Mouse (Mus musculus) C2C12 (cell line): ENCODE results near the gene Dgcr2. TPM values are rescaled to one million over a fixed set of nuclear protein-coding genes. Genes with fewer than 3 reads are reported as not detected.

ENCODE experiments used
- H3K27me3 ChIP-seq: one replicate; pipeline ENCODE4 v1.6.1; 2011; ENCODE audit not compliant: control insufficient read depth, insufficient read depth, insufficient read length
- H3K36me3 ChIP-seq: one replicate; pipeline ENCODE4 v1.6.1; 2011; ENCODE audit not compliant: control insufficient read depth, insufficient read depth
- H3K4me3 ChIP-seq: one replicate; pipeline ENCODE4 v1.5.1; 2011; ENCODE audit warnings: mild to moderate bottlenecking, control low read depth; ENCODE audit not compliant: poor library complexity, insufficient read depth, severe bottlenecking
- H3K79me2 ChIP-seq: one replicate; pipeline ENCODE4 v1.6.1; 2011; ENCODE audit not compliant: control insufficient read depth, insufficient read depth
- H3K79me3 ChIP-seq: one replicate; pipeline ENCODE4 v1.6.1; 2011; ENCODE audit warnings: low read depth, control low read depth
- H3ac ChIP-seq: one replicate; pipeline ENCODE3; 2011; ENCODE audit warnings: low read depth; ENCODE audit not compliant: control insufficient read depth, insufficient read length
- CEBPB ChIP-seq: IDR thresholded peaks from one replicate; pipeline ENCODE4 v1.6.1; 2011; ENCODE audit warnings: low read depth, mild to moderate bottlenecking, control low read depth, moderate library complexity
- CTCF ChIP-seq: IDR thresholded peaks from one replicate; pipeline ENCODE4 v1.5.1; 2011; ENCODE audit not compliant: control insufficient read depth, insufficient read depth, insufficient read length
- FOSL1 ChIP-seq: IDR thresholded peaks from one replicate; pipeline ENCODE4 v1.8.0; 2011; ENCODE audit warnings: mild to moderate bottlenecking, low read length; ENCODE audit not compliant: poor library complexity, insufficient read depth, severe bottlenecking
- MAX ChIP-seq: IDR thresholded peaks from one replicate; pipeline ENCODE4 v1.6.1; 2011; ENCODE audit warnings: mild to moderate bottlenecking, control low read depth
- MYOD1 ChIP-seq: IDR thresholded peaks from one replicate; pipeline ENCODE4 v1.6.1; 2011; ENCODE audit warnings: low read depth; ENCODE audit not compliant: control insufficient read depth, insufficient read length
- MYOG ChIP-seq: IDR thresholded peaks from one replicate; pipeline ENCODE4 v1.6.1; 2011; ENCODE audit not compliant: control insufficient read depth, insufficient read length; ENCODE audit errors: extremely low read depth
- USF1 ChIP-seq: IDR thresholded peaks from one replicate; pipeline ENCODE4 v1.6.1; 2011; ENCODE audit warnings: low read depth, mild to moderate bottlenecking, control low read depth, moderate library complexity
- polyA plus RNA-seq: library from polyadenylated mRNA; unstranded; fragments of >200 nt; fragmentation: generic; extraction: Trizol; gene quantifications from one replicate; pipeline ENCODE4 v1.2.1, GENCODE M21; 2012; ENCODE audit warnings: missing spikeins

Dgcr2 gene
- polyA plus RNA-seq, 1 experiment, result 41.9 TPM

DNA sequence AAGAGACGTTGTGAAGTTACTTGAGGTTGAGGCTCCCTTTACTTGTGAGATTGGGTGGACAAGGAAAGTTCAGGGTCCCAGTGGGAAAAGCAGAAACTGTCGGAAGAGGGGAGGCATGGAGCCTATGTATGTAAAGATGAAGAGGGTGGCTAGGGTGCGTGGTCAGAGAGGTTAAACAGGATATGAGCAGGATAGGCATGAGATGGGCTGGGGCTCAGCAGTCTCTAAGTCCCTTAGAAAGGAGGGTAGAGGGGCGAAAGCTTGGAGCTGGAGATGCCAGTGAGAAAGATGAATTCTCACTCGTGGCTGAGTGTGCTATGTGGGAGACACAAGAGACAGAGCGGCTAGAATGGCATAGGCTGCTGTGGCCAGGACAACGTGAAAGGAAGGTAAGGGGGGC lies 65.5 kb downstream of the Dgcr2 start, which contains the start of gene B830017H08Rik:
TSS of gene B830017H08Rik (plus strand) at position 301 of the 400 bp plus-strand sequence.
- peak within 1 kb of the TSS; percentile 55 for H3ac ChIP-seq
- TF ChIP-seq CEBPB (no peak), FOSL1 (no peak), MYOG (no peak), MAX (no peak), CTCF (no peak), MYOD1 (no peak), USF1 (no peak)
- no peaks in the 10 kb centered on the region for H3K79me2 ChIP-seq
- H3K4me3 ChIP-seq, result no peak within 1 kb of the TSS
- H3K27me3 ChIP-seq, result peaks cover 79% of the 10 kb centered on the region
- no peaks in the 10 kb centered on the region for H3K36me3 ChIP-seq
- no peaks in the 10 kb centered on the region for H3K79me3 ChIP-seq

DNA sequence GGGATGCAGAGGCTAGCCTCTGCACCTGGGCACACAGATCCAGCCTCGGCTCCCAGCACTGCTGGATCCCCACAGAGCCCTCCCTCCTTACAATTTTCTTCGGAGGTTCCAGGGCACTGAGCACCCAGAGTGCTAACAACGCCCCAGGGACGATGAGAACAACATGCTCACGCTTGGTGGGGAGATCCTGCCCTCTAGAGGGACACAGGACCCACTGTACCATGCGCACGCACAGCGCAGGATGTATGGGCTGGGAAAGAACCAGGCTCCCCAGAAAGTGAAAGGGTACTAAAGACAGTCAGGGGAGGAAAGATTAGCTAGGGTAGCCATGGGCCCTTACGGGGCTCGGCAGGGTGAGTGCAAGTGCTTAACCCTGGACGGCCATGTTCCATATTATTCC lies 66.6 kb downstream of the Dgcr2 start:
- no peak overlapping the region for H3K4me3 ChIP-seq
- peaks cover 83% of the 10 kb centered on the region for H3K27me3 ChIP-seq
- no peak for TF ChIP-seq USF1
- no peak for TF ChIP-seq MYOG
- no peaks in the 10 kb centered on the region for H3K36me3 ChIP-seq
- H3ac ChIP-seq, result peak overlapping the region; percentile 18
- H3K79me2 ChIP-seq, result no peaks in the 10 kb centered on the region
- no peaks in the 10 kb centered on the region for H3K79me3 ChIP-seq

DNA sequence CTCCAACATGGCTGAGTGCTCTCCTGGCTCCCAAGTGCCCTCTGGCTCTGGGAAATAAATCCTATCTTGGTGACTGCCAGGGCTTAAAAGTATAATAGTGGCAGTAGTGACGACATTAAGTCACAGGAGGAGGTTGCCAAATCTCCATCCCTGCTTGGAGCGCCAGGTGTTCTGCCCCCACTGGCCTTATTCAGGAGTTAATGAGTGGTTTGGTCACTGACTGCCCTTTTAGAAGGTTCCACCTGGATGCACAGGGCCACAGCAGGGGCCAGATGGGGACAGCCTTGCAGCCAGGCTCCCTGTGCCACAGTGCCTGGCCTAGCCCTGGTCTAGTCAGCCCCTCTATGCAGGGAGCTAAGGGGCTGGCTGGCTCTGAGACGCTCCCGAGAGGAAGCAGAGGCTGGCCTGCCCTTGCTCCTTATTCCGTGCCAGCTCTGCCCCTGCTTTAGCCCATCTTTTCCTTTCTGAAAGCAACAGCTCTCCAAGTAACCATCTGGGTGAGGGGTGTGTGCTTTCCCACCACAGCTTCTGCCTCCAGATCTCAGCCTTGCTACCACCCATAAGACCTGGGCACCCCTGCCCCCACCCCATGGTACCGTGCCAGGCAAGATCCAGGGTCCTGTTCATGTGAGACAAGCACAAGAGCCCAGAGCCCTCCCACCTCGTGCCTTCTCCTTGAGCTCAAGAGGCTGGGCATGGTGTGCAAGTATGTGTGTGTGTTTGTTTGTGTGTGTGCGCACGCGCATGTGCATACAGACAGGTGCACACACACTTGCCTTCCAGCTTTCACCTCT lies 67.8 kb downstream of the Dgcr2 start:
- Histone ChIP-seq H3ac (no peak overlapping the region), H3K79me2 (no peaks in the 10 kb centered on the region), H3K4me3 (no peak overlapping the region), H3K27me3 (peaks cover 75% of the 10 kb centered on the region), H3K36me3 (no peaks in the 10 kb centered on the region), H3K79me3 (no peaks in the 10 kb centered on the region)
- TF ChIP-seq MAX (no peak), MYOG (no peak), CEBPB (no peak)

DNA sequence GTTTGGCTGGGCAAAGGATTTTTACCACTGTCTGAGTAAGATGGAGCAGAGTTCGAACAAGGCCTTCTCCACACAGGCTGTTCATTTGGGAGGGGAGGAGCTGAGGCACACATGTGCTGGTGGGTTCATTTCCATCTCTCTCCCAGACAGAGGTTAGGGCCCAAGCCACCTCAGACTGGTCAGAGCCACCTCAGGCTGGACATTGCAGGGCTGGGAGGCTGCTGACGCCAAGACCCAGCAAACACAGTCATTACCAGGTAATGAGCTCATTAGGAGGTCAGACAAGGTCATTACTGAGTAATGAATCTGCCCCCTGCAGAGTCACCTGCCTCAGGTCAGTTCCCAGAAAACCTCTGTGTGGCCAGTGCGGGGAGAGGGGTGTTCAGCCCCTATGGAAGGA lies 69.5 kb downstream of the Dgcr2 start:
- no peaks in the 10 kb centered on the region for H3K79me3 ChIP-seq
- H3K4me3 ChIP-seq, result no peak overlapping the region
- H3K27me3 ChIP-seq, result peaks cover 60% of the 10 kb centered on the region
- H3K36me3 ChIP-seq, result no peaks in the 10 kb centered on the region
- TF ChIP-seq MYOD1 (no peak), MYOG (no peak), CEBPB (no peak), USF1 (no peak), FOSL1 (no peak), MAX (no peak), CTCF (no peak)
- H3ac ChIP-seq, result no peak overlapping the region
- no peaks in the 10 kb centered on the region for H3K79me2 ChIP-seq

DNA sequence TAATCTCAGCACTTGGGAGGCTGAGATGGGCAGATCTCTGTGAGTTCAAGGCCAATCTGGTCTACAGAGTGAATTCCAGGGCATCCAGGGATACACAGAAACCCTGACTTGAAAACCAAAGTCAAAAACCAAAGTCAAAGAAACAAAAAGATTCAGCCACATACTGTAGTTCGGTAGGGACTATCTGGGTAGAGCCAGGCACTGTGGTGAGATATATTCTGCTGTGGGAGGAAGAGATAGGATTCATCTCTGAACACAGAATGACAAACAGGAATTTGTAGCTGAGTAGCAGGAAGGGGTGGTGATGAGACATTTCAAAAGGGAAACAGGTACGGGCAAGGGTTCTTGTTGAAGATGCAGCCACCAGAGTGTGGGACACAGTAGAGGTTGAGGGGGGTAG lies 70.1 kb downstream of the Dgcr2 start:
- TF ChIP-seq MYOD1, result no peak
- TF ChIP-seq MYOG, result no peak
- no peak for TF ChIP-seq CEBPB
- TF ChIP-seq CTCF, result no peak
- TF ChIP-seq FOSL1, result no peak
- no peak for TF ChIP-seq MAX
- no peak for TF ChIP-seq USF1
- Histone ChIP-seq H3K79me3 (no peaks in the 10 kb centered on the region), H3K4me3 (no peak overlapping the region), H3ac (no peak overlapping the region), H3K79me2 (no peaks in the 10 kb centered on the region), H3K27me3 (peaks cover 57% of the 10 kb centered on the region), H3K36me3 (no peaks in the 10 kb centered on the region)

DNA sequence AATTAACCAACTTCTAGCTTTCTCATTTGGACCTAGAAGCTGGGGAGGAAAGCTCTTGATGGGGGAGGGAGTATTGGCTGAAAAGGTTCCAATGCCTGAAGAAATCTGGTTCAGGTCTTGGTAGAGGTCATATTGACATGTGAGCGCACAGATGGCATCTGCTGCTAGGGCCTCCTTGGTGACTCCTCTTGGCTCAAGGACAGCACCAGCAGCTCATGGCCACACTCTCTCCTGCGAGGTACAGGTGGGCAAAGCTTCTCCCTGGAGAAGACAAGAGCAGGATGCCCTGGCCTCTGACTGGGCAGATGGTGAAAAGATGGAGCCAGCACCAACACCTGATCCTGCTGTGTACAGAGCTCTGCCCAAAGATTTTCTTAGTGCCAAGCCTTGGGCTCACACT lies 71.9 kb downstream of the Dgcr2 start:
- Histone ChIP-seq H3K36me3 (no peaks in the 10 kb centered on the region), H3K79me3 (no peaks in the 10 kb centered on the region), H3K27me3 (peaks cover 40% of the 10 kb centered on the region), H3K79me2 (no peaks in the 10 kb centered on the region), H3K4me3 (no peak overlapping the region), H3ac (no peak overlapping the region)
- no peak for TF ChIP-seq CEBPB
- no peak for TF ChIP-seq CTCF
- no peak for TF ChIP-seq MAX
- TF ChIP-seq FOSL1, result no peak
- TF ChIP-seq MYOD1, result no peak
- no peak for TF ChIP-seq USF1
- TF ChIP-seq MYOG, result no peak
